Mouse (Mus musculus): ENCODE data around the gene Cldn7.

Cldn7 gene

GRCm38 (mm10) chr11:69933066-69933465 lies 31.5 kb upstream of the Cldn7 start:
- no peak for DNase-seq (ENCODE audit: low spot score in 2 of 2)

- peak; percentile 79 to 90 for DNase-seq (ENCODE audit: low spot score in 2 of 2)
These were observed 30.4 kb upstream of the Cldn7 start for GRCm38 (mm10) chr11:69934169-69934568.

- DNase-seq (ENCODE audit: low spot score in 2 of 2): no peak
These were observed 29.9 kb upstream of the Cldn7 start for GRCm38 (mm10) chr11:69934681-69935080.

GRCm38 (mm10) chr11:69935137-69935879 lies 29.3 kb upstream of the Cldn7 start, which contains the start of gene Ybx2:
Gene Ybx2 (plus strand): TSS chr11:69935796.
- DNase-seq (ENCODE audit: low spot score in 2 of 2): peak; percentile 82 to 87

GRCm38 (mm10) chr11:69936156-69936555 lies 28.4 kb upstream of the Cldn7 start:
- no peak for DNase-seq (ENCODE audit: low spot score in 2 of 2)

GRCm38 (mm10) chr11:69936714-69937347 lies 27.7 kb upstream of the Cldn7 start:
- no peak for DNase-seq (ENCODE audit: low spot score in 2 of 2)

- no peak for DNase-seq (ENCODE audit: low spot score in 2 of 2)
These were observed 27.2 kb upstream of the Cldn7 start for GRCm38 (mm10) chr11:69937385-69937784.

- DNase-seq (ENCODE audit: low spot score in 2 of 2): no peak
These were observed 26.7 kb upstream of the Cldn7 start for GRCm38 (mm10) chr11:69937834-69938233.

GRCm38 (mm10) chr11:69938401-69938979 lies 26.1 kb upstream of the Cldn7 start:
- DNase-seq (ENCODE audit: low spot score in 2 of 2): no peak

- DNase-seq (ENCODE audit: low spot score in 2 of 2): no peak
These were observed 25.4 kb upstream of the Cldn7 start for GRCm38 (mm10) chr11:69939181-69939580.

- no peak for DNase-seq (ENCODE audit: low spot score in 2 of 2)
These were observed 24.8 kb upstream of the Cldn7 start for GRCm38 (mm10) chr11:69939731-69940130.

GRCm38 (mm10) chr11:69940962-69941361 lies 23.6 kb upstream of the Cldn7 start:
- no peak for DNase-seq (ENCODE audit: low spot score in 2 of 2)

GRCm38 (mm10) chr11:69945216-69945615 lies 19.4 kb upstream of the Cldn7 start:
- no peak for DNase-seq (ENCODE audit: low spot score in 2 of 2)

GRCm38 (mm10) chr11:69945997-69946891 lies 18.3 kb upstream of the Cldn7 start:
- DNase-seq (ENCODE audit: low spot score in 2 of 2): peak in 1 of 2 experiments; percentile 49

- no peak for DNase-seq (ENCODE audit: low spot score in 2 of 2)
These were observed 17.1 kb upstream of the Cldn7 start for GRCm38 (mm10) chr11:69947337-69948065.

- DNase-seq (ENCODE audit: low spot score in 2 of 2): peak; percentile 88 to 93
These were observed 16.4 kb upstream of the Cldn7 start, which contains the start of gene Slc2a4 for GRCm38 (mm10) chr11:69948066-69948762. Gene Slc2a4 (minus strand): TSS chr11:69948188.

- DNase-seq (ENCODE audit: low spot score in 2 of 2): peak; percentile 77 to 86
These were observed 15.8 kb upstream of the Cldn7 start for GRCm38 (mm10) chr11:69948763-69949150.

- DNase-seq (ENCODE audit: low spot score in 2 of 2): no peak
These were observed 13.6 kb upstream of the Cldn7 start for GRCm38 (mm10) chr11:69950807-69951459.

GRCm38 (mm10) chr11:69952274-69952673 lies 12.3 kb upstream of the Cldn7 start:
- no peak for DNase-seq (ENCODE audit: low spot score in 2 of 2)

Measured in spleen, postnatal 36 days (tissue).